Mouse (Mus musculus) testis, adult 2 months (tissue): ENCODE results near the gene Ube2j1.

Source experiments
- CTCF ChIP-seq: fragments of 200-500 bp; IDR thresholded peaks from 2 replicates; pipeline ENCODE4 v1.5.1; 2012; ENCODE audit warnings: low read depth, mild to moderate bottlenecking, inconsistent platforms, low read length, moderate library complexity; ENCODE audit not compliant: control insufficient read depth, insufficient read depth, insufficient replicate concordance
- POLR2A ChIP-seq: fragments of 200-500 bp; IDR thresholded peaks from 2 replicates; pipeline ENCODE4 v1.6.1; 2012; ENCODE audit warnings: low read depth, mild to moderate bottlenecking, inconsistent platforms, low read length, moderate library complexity; ENCODE audit not compliant: control insufficient read depth

DNA sequence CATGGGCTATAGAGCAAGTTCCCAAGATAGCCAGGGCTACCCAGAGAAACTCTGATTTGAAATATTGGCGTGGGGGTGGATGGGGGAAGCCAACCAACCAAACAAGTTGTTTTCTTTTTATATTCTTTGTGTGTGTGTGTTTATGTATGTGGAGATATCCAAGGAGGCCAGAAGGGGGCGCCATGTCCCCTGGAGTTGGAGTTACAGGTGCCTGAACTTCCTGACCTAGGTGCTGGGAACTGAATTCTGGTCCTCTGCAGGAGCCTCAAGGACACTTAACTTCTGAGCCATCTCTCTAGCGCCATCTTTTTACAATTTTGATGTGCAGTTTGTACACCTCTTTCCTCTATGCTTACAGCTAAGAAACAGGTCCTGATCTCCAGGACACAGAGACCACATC, 37.0 kb upstream of the Ube2j1 start:
- TF ChIP-seq CTCF = peak; percentile 38; the same call in 1 of the 2 replicates
- TF ChIP-seq POLR2A = no peak
